Mouse (Mus musculus) ES-Bruce4 (cell line): Measurements from ENCODE around the gene Serpina11.

Source experiments
- CTCF ChIP-seq: IDR thresholded peaks from one replicate; pipeline ENCODE4 v1.8.1; 2011; ENCODE audit warnings: low read depth, low read length
- EP300 ChIP-seq: IDR thresholded peaks from 2 replicates; pipeline ENCODE4 v1.6.1; 2011; ENCODE audit warnings: low read depth, low read length; ENCODE audit not compliant: insufficient read depth
- POLR2A ChIP-seq: IDR thresholded peaks from one replicate; pipeline ENCODE4 v1.8.1; 2011; ENCODE audit warnings: low read length; ENCODE audit not compliant: insufficient read depth

DNA sequence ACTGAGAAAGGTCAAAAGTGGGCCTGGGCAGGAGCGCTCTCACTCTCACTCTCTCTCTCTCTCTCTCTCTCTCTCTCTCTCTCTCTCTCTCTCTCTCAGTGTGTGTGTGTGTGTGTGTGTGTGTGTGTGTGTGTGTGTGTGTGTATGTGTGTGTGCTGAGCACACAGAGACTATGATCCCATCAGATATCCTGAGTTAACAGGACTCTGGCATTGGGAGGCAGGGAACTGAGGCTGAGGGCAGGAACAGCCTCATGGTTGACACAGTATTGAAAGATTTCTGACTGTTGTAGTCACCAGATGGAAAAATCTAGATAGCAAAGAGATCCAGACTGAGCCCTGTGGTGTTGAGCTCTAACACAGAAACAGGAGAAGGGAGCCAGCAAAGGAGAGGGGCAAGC, 44.0 kb upstream of the Serpina11 start:
- no peak for TF ChIP-seq CTCF
- TF ChIP-seq POLR2A, result no peak
- TF ChIP-seq EP300, result no peak
